Mouse (Mus musculus): Measurements from ENCODE around the gene Atp5l.
A peak's percentile ranks its signal among the peaks of the same experiment; 100 is the strongest.
"Not testable (repeated sequence)": the region's sequence is repeated elsewhere in the genome, so short reads cannot be mapped to it uniquely, and the experiment has no call there.

Atp5l gene

DNA sequence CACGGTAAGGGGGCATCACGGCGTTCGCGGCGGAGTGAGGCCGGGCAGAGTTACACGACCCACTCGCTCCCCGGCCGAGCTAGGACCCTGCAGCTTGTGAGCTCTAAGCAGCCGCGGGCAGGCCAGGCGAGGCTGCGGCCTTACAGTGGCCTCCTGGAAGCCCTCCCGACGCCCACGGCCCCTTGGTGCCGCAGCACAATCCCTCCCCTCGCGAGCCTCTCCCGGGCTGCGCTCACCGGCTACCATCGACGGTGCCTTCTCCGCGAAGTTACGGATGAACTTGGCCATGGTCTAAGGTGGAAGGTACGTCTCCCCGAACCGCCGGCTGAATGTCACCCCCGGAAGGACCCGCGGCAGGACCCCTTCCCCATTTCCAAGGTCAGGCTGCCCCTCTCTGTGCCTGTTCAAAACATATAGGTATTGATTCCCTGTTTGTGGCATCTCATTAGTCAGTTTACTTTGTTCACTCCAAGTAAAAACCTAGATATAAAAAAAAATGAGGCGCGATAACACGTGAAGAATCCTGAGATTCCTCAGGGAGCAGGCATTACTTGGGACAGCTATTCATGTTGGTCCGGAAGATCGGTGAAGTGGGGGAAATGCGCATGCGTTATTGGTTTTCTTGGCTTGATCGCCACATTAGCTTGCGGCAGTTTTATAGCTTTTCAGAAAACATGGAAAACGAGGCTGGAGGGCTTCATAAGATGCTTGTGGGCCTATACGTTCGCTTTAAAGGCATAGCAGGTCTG lies at the start of gene Atp5l:
Atp5l (minus strand) TSS at position 369 of the 749 bp plus-strand sequence.
- peak; percentile 84 to 88 for DNase-seq

GRCm38 (mm10) chr9:44969450-44969849 lies 48.9 kb upstream of the Atp5l start:
- DNase-seq: no peak

- not testable (repeated sequence) for DNase-seq
Measured at GRCm38 (mm10) chr9:44967763-44968162, 47.2 kb upstream of the Atp5l start.

GRCm38 (mm10) chr9:44966815-44967242 lies 46.3 kb upstream of the Atp5l start:
- DNase-seq: peak; percentile 63 to 82

DNA sequence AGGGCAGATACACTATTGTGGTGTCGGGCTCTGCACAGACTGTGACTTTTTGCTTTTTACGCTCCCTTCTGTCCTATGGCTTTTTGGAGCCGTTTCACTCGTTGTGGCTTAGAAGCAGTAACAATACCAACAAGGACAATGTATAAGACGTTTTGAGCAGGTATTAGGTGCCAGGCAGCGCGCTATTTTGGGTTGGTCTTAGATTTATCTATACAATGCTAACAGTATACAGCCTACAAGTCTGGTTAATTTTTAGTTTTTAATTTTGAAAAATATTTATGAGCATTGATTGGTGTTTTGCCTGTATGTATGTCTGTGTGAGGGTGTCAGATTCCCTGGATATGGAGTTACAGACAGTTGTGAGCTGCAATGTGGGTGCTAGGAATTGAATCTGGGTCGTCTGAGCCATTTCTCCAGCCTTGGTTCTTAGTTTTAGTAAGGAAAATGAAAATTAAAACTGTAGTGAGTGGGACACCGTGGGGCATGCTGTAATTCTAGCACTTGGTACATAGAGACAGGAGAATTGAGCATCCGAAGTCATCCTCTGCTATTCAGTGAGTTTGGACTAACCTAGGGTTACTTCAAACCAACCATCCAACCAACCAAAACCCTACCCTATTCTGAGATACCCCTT lies 45.4 kb upstream of the Atp5l start:
- DNase-seq: no peak

- peak; percentile 98 to 100 for DNase-seq
Measured at GRCm38 (mm10) chr9:44965126-44965832, 44.7 kb upstream of the Atp5l start, which contains the start of gene Ube4a. Gene Ube4a, minus strand, starts transcription at chr9:44965600.

DNA sequence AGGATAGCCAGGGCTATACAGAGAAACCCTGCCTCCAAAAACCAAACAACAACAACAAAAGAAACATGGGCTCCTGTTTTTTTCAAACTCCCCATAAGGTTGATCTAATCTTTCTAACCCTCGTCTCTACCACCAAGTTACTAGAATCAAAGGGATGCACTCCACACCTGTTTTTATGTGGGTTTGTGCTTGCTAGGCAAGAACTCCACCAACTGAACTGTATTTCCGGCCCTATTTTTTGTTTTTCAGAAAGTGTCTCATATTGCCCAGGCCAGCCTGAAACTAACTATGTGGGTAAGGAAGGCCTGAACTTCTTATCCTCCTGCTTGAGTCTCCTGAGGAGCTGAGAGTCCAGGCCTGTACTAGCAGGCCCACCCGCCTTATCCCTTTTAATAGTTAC lies 33.9 kb upstream of the Atp5l start:
- DNase-seq: no peak

DNA sequence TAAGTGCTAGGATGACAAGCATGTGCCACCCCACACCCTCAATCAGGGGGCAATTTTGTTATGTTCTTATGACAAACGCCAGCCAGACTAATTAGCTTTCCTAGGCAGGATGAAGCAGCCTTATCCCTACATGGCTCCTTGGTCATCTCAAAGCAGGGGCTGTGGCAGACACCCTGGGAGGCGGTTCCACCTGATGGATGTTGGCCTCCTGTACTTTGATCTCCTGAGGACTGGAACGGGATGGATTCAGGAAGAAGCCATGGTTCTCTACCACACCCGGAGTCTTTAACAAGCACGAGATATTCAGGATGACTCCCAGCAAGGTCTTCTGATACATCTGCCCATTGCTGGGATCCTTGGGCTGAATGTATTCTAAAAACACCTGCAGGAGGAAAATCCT lies 27.3 kb upstream of the Atp5l start:
- no peak for DNase-seq

GRCm38 (mm10) chr9:44946185-44946695 lies 25.7 kb upstream of the Atp5l start:
- no peak for DNase-seq

DNA sequence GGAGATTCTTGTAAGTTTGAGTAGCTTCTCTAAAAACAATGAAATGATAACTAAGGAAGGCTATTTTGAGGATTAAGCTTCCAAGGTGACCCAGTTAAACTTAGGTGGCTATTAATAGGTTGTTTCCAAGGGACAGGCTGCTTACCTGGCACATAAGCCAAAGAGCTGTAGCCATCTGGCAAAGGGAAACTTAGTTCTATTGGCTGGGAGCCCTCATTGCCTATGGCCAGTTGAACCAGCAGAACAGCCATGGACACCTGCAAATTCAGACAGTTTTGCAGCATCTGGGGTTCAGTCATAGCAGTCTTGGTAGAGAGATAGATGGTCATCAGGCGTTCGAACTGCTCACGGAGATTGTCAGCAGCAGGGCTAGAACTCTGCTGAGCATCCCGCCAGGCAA lies 21.9 kb upstream of the Atp5l start:
- no peak for DNase-seq

DNA sequence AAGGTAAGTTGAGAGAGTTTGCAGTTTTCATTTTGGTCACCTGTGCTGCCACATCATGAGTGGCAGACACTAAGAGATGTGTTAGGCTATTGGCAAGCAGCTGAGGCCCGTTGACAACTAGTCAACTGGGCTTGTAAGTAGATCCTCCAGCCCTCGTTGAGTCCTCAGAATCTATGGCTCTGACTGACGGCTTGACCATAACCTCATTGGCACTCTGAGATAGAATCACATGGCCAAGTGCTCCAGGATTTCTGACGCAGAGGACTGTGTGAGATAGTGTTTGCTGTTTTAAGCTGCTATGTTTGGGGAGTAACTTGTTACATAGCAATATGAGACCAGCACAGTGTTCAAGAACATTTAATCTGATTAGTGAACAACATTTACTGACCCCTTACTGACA lies 21.2 kb upstream of the Atp5l start:
- no peak for DNase-seq

- DNase-seq: no peak
Measured at GRCm38 (mm10) chr9:44921543-44921942, 1.0 kb upstream of the Atp5l start.

DNA sequence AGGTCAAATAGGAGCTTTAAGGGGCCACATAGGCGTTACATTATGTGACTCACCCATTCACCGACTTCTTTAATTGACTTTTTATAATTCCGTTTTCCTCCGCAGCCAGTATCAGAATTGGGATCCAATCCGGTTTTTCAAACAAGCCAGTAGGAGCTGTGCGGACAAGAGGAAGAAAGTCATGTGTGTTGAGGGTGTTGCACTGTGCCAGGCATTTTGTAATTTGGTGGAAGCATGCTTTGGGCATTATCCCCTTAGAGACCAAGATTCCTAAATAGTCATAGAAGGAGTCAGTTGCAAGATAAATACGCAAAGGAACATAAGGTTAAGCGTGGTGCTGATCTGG lies 554 bp upstream of the Atp5l start:
- peak in 1 of 2 experiments; percentile 59 for DNase-seq

GRCm38 (mm10) chr9:44919606-44920005 lies 936 bp downstream of the Atp5l start:
- DNase-seq: no peak

GRCm38 (mm10) chr9:44916196-44916595 lies 4.3 kb downstream of the Atp5l start:
- DNase-seq: peak in 1 of 2 experiments; percentile 58

GRCm38 (mm10) chr9:44914706-44915105 lies 5.8 kb downstream of the Atp5l start:
- no peak for DNase-seq

GRCm38 (mm10) chr9:44911365-44911764 lies 9.2 kb downstream of the Atp5l start:
- DNase-seq: no peak

DNA sequence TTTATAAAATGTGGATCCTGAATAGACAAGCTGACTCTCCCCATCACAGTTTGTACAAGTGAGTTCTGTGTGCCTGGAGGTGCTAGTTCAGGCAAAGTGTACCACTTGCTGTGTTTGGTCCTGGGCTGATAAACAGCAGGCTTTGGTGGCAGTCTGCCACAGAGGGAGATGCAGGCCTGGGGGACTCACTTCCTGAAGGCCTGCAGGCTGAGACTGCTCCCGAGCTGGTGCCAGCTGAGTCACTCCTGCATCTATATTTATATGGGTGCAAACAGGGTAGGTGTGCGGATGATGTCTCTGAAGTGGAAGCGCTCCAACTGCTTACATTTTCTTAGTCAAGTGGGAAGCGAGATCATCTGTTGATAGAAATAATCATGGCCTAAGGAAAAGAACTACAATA lies 14.9 kb downstream of the Atp5l start:
- DNase-seq: peak in 1 of 2 experiments; percentile 42

DNA sequence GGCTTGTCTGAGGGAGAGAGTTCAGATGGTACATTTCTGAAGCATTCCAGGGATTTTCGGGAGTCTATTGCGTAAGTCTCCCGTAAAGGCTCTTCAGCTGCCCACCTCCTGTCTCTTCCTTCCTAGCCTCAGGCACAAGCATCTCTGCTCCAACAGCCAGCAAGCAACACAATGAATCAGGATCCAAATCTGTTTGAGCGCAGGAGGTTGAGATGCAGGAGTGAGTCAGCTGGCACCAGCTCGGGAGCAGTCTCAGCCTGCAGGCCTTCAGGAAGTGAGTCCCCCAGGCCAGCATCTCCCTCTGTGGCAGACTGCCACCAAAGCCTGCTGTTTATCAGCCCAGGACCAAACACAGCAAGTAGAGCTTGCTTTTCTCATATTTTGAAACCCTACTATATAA lies 15.6 kb downstream of the Atp5l start:
- peak; percentile 43 to 74 for DNase-seq

DNA sequence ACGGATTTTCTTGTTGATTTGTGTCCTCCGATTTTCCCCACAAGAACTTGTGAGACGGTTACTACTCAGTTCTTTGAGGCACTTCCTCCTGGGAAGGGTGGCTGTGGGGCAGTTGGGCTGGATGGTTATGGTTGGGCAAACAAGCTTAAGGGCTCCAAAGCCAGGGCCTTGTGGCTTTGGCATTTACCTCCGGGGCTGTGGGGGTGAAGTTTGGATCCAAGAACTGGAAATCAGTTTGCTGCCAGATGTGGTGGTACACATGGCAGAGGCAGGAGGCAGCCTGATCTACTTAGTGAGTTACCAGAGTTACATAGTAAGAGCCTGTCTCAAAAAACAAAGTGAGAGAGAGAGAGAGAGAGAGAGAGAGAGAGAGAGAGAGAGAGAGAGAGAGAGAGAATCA lies 16.7 kb downstream of the Atp5l start:
- no peak for DNase-seq

GRCm38 (mm10) chr9:44900402-44900801 lies 20.1 kb downstream of the Atp5l start:
- DNase-seq: no peak

- DNase-seq: no peak
Measured at GRCm38 (mm10) chr9:44899716-44900115, 20.8 kb downstream of the Atp5l start.

- no peak for DNase-seq
Measured at GRCm38 (mm10) chr9:44897024-44897423, 23.5 kb downstream of the Atp5l start.

DNA sequence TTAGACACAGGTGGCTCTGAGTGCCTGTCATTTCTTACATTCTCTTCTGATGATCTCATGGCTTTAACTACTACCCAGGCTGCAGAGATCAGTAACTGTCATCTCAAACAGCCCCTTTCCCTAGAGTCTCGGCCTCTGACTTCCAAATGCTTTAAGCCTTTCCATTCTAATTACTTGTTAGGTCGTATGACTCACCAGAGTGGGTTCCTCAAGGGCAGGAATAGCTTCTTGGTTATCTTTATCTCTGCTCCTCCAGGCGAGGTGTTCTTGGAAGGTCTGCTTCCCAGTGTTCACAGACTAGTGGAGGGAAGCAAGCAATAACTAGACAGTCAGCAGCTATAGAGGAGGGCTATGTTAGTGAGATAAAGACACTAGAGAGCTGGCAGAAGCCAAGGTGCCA lies 27.9 kb downstream of the Atp5l start:
- no peak for DNase-seq

Data from lung, postnatal 4 days (tissue).